Mouse (Mus musculus) midbrain, postnatal 0 days (tissue): Measurements from ENCODE around the gene Olfr592. TPM values are rescaled to one million over a fixed set of nuclear protein-coding genes. Genes with fewer than 3 reads are reported as not detected.
"Not testable (repeated sequence)": the region's sequence is repeated elsewhere in the genome, so short reads cannot be mapped to it uniquely, and the experiment has no call there.

ENCODE experiments used
- ATAC-seq: fragments of 200-750 bp; cut with Nextera tagmentation; 2 replicates; pipeline ENCODE4 v1.8.0; 2017; ENCODE audit warnings: moderate number of reproducible peaks, mild to moderate bottlenecking, moderate TSS enrichment, moderate library complexity; ENCODE audit not compliant: low FRiP score
- DNase-seq: peaks from one replicate; pipeline ENCODE4 v3.0.0-alpha.2; 2015; ENCODE audit warnings: low spot score
- H3K27ac ChIP-seq: fragments of 300-500 bp; sonication (generic); 2 replicates; pipeline ENCODE4 v1.5.1; 2014; ENCODE audit warnings: low read depth, mild to moderate bottlenecking, low read length, mixed read lengths
- H3K27me3 ChIP-seq: fragments of 300-500 bp; sonication (generic); 2 replicates; pipeline ENCODE4 v1.6.1; 2014; ENCODE audit warnings: low read length, control low read depth, mixed read lengths; ENCODE audit not compliant: insufficient read depth
- H3K36me3 ChIP-seq: fragments of 300-500 bp; sonication (generic); 2 replicates; pipeline ENCODE4 v1.6.1; 2014; ENCODE audit warnings: low read length, control low read depth, mixed read lengths; ENCODE audit not compliant: insufficient read depth
- H3K4me1 ChIP-seq: fragments of 300-500 bp; sonication (generic); 2 replicates; pipeline ENCODE4 v1.6.1; 2014; ENCODE audit warnings: mild to moderate bottlenecking, control low read depth, antibody characterized with exemption, low read length, mixed read lengths; ENCODE audit not compliant: insufficient read depth
- H3K4me2 ChIP-seq: fragments of 300-500 bp; sonication (generic); 2 replicates; pipeline ENCODE4 v1.6.1; 2014; ENCODE audit warnings: low read depth, mild to moderate bottlenecking, low read length, mixed read lengths; ENCODE audit not compliant: poor library complexity, severe bottlenecking
- H3K4me3 ChIP-seq: fragments of 300-500 bp; sonication (generic); 2 replicates; pipeline ENCODE4 v1.5.1; 2014; ENCODE audit warnings: low read depth, mild to moderate bottlenecking, low read length, moderate library complexity
- H3K9ac ChIP-seq: fragments of 300-500 bp; sonication (generic); replicated peaks from 2 replicates; pipeline ENCODE4 v1.6.1; 2014; ENCODE audit warnings: mild to moderate bottlenecking, low read length, moderate library complexity, mixed read lengths; ENCODE audit not compliant: poor library complexity, severe bottlenecking
- H3K9me3 ChIP-seq: fragments of 300-500 bp; sonication (generic); 2 replicates; pipeline ENCODE4 v1.6.1; 2016; ENCODE audit warnings: low read length, control low read depth
- CTCF ChIP-seq: IDR thresholded peaks from 2 replicates; pipeline ENCODE4 v1.5.1; 2016; ENCODE audit warnings: antibody characterized with exemption, mild to moderate bottlenecking
- whole genome bisulfite sequencing: fragments of 180-500 bp; shearing (Covaris S2); extraction: QIAGEN DNeasy Blood & Tissue Kit; methylation state at CpG from one replicate; pipeline ENCODE4 v1.1.7; 2014; 5-methylcytosine and 5-hydroxymethylcytosine counted together
- polyA plus RNA-seq: library from polyadenylated mRNA; unstranded; fragments of >200 nt; fragmentation: Nextera tagmentation; extraction: Ambion mirVana; gene quantifications from 2 replicates; pipeline ENCODE4 v1.2.1, GENCODE M21; 2015
- total RNA-seq: library from RNA; depleted of rRNA; stranded (reverse); fragments of >200 nt; gene quantifications from 2 replicates; pipeline ENCODE4 v1.2.3, GENCODE M21; 2014; rRNA removed

Gene Olfr592
- total RNA-seq, result not detected in 2 replicates
- not detected in 2 replicates for polyA plus RNA-seq

- not testable (repeated sequence) for H3K9ac ChIP-seq, DNase-seq, H3K4me3 ChIP-seq, H3K27me3 ChIP-seq, H3K4me2 ChIP-seq, H3K4me1 ChIP-seq, H3K27ac ChIP-seq, H3K36me3 ChIP-seq, ATAC-seq
- WGBS, result 75% methylated on average over 1 of the region's 1 CpGs
- H3K9me3 ChIP-seq, result peaks cover 11% of the 10 kb centered on the region
Measured at GRCm38 (mm10) chr7:103184503-103184902, at the start of gene Olfr592. Olfr592 (plus strand) TSS chr7:103184803.

GRCm38 (mm10) chr7:103140579-103140978 lies 44.0 kb upstream of the Olfr592 start, which contains the start of gene Olfr588-ps1:
Olfr588-ps1 (plus strand) TSS chr7:103140879.
- 78% methylated on average over 1 of the region's 1 CpGs for WGBS
- Histone ChIP-seq H3K9ac (no peak within 1 kb of the TSS), H3K4me1 (no peaks in the 10 kb centered on the region), H3K36me3 (no peaks in the 10 kb centered on the region), H3K27me3 (no peaks in the 10 kb centered on the region), H3K27ac (no peak within 1 kb of the TSS), H3K4me2 (no peak within 1 kb of the TSS), H3K9me3 (no peaks in the 10 kb centered on the region), H3K4me3 (no peak within 1 kb of the TSS)
- ATAC-seq (no peak), DNase-seq (no peak)
- TF ChIP-seq CTCF, result no peak

DNA sequence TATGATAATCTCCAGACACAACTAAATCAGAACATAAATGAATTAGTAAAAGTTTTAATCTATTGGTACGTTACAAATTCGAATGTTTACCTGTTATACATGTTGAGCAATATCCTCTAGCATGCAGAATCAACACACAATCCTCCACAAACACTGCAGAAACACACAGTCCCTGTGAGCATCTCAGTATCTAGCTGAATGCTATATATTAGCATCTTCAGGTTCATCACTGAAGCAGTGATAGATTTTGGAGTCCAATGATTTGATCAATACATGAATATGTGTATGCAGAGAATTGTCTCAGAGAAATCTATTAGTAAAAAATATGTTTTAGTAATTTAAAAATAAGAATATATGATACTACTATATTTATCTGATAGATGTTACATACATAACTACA lies 28.3 kb upstream of the Olfr592 start, which contains the start of gene Olfr589:
TSS of gene Olfr589 (minus strand) at position 101 of the 400 bp plus-strand sequence.
- Histone ChIP-seq H3K9ac (no peak within 1 kb of the TSS), H3K4me1 (no peaks in the 10 kb centered on the region), H3K27ac (no peak within 1 kb of the TSS), H3K36me3 (no peaks in the 10 kb centered on the region), H3K9me3 (no peaks in the 10 kb centered on the region), H3K4me3 (no peak within 1 kb of the TSS), H3K27me3 (no peaks in the 10 kb centered on the region), H3K4me2 (no peak within 1 kb of the TSS)
- ATAC-seq (no peak), DNase-seq (no peak)
- WGBS, result 60% methylated on average over 2 of the region's 2 CpGs
- TF ChIP-seq CTCF, result no peak

GRCm38 (mm10) chr7:103169697-103170096 lies 14.9 kb upstream of the Olfr592 start:
- no peak for ATAC-seq
- Histone ChIP-seq H3K27me3 (no peaks in the 10 kb centered on the region), H3K36me3 (no peaks in the 10 kb centered on the region), H3K9me3 (no peaks in the 10 kb centered on the region), H3K9ac (no peak overlapping the region), H3K4me1 (no peaks in the 10 kb centered on the region), H3K4me2 (no peak overlapping the region), H3K4me3 (no peak overlapping the region), H3K27ac (no peak overlapping the region)
- DNase-seq, result no peak
- no peak for TF ChIP-seq CTCF
- 74% methylated on average over 5 of the region's 5 CpGs for WGBS

DNA sequence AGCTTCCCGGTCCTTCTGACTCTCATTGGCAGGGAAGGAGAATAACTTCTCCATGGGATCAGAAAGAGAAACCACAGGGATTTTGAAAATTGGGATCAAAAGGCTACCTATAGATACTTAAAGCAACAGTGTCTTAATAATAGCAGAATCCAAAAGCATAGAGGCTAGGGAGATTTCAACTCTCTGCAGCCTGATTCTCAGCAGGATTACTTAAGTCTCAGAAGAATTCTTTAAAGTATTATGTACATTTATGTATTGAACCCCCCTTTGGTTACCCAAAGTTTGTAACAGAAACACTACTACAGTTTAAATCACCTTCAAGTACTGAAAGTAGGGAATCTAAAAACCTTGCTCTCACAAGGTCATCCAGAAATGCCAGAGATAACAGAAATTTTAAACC lies 6.4 kb upstream of the Olfr592 start, which contains the start of gene Olfr591:
TSS of gene Olfr591 (minus strand) at position 101 of the 400 bp plus-strand sequence.
- ATAC-seq (no peak), DNase-seq (no peak)

DNA sequence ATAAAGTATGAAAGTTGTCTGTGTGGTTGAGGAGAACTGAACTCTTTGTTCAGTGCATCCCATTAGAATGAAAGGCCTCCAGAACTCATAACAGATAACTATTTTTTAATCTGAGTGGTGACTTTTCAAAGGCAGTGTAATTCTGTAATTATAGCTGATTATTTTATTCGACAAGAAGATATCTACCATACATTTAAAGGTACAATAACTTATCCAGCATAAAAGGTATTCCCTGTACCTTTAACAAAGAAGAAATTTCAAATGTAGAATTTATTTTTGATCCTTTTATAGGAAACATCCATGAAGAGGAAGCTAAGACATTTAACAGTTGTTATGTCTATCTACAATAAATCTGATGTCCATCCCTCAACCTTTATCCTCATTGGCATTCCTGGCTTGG lies 27.0 kb downstream of the Olfr592 start, which contains the start of gene Olfr593:
TSS of gene Olfr593 (plus strand) at position 301 of the 400 bp plus-strand sequence.
- no peak within 1 kb of the TSS for H3K4me3 ChIP-seq
- WGBS, result 65% methylated on average over 1 of the region's 1 CpGs

More for the DNA sequence above, 6.4 kb upstream of the Olfr592 start, which contains the start of gene Olfr591:
- no peak for TF ChIP-seq CTCF
- Histone ChIP-seq H3K4me3 (no peak within 1 kb of the TSS), H3K9ac (no peak within 1 kb of the TSS), H3K27me3 (no peaks in the 10 kb centered on the region), H3K4me1 (no peaks in the 10 kb centered on the region), H3K27ac (no peak within 1 kb of the TSS), H3K36me3 (no peaks in the 10 kb centered on the region), H3K4me2 (no peak within 1 kb of the TSS), H3K9me3 (peaks cover 7% of the 10 kb centered on the region; the same call in 1 of the 2 replicates)
- 78% methylated on average over 1 of the region's 1 CpGs for whole genome bisulfite sequencing

GRCm38 (mm10) chr7:103212050-103212449 lies 27.4 kb downstream of the Olfr592 start:
- H3K27me3 ChIP-seq, H3K4me3 ChIP-seq, H3K4me2 ChIP-seq, H3K4me1 ChIP-seq, H3K9ac ChIP-seq, H3K9me3 ChIP-seq, ATAC-seq, H3K36me3 ChIP-seq, H3K27ac ChIP-seq, DNase-seq: not testable (repeated sequence)
- WGBS, result 94% methylated on average over 5 of the region's 5 CpGs

More for the DNA sequence above, 27.0 kb downstream of the Olfr592 start, which contains the start of gene Olfr593:
- H3K9me3 ChIP-seq, result no peaks in the 10 kb centered on the region
- H3K4me2 ChIP-seq, result no peak within 1 kb of the TSS
- no peak within 1 kb of the TSS for H3K9ac ChIP-seq
- no peak for DNase-seq
- TF ChIP-seq CTCF, result no peak
- ATAC-seq, result no peak
- no peaks in the 10 kb centered on the region for H3K36me3 ChIP-seq
- H3K4me1 ChIP-seq, result no peaks in the 10 kb centered on the region
- no peaks in the 10 kb centered on the region for H3K27me3 ChIP-seq
- H3K27ac ChIP-seq, result no peak within 1 kb of the TSS
